Mouse (Mus musculus) kidney, adult 18-20 months (tissue): ENCODE results near the gene Bbx.

Experiments
- DNase-seq: peaks from one replicate; pipeline ENCODE4 v3.0.0; 2021

Bbx gene

DNA sequence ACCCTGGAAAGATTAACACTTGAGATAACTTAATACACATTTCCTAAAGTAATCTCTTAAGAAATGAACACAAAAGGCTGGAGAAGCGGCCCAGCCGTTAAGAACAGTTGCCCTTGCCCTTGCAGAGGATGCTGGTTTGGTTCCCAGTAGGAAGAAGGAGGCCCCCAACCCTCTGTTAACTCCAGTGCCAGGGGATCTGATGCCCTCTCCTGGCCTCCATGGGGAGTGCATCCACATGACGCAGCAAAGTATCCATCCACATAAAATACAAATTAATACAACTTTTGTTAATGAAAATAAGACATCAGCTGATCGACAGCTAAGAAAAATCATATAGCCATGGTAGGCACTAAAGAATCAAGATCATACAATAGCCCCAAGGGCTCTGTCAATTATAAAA, 33.6 kb downstream of the Bbx start:
- no peak for DNase-seq

DNA sequence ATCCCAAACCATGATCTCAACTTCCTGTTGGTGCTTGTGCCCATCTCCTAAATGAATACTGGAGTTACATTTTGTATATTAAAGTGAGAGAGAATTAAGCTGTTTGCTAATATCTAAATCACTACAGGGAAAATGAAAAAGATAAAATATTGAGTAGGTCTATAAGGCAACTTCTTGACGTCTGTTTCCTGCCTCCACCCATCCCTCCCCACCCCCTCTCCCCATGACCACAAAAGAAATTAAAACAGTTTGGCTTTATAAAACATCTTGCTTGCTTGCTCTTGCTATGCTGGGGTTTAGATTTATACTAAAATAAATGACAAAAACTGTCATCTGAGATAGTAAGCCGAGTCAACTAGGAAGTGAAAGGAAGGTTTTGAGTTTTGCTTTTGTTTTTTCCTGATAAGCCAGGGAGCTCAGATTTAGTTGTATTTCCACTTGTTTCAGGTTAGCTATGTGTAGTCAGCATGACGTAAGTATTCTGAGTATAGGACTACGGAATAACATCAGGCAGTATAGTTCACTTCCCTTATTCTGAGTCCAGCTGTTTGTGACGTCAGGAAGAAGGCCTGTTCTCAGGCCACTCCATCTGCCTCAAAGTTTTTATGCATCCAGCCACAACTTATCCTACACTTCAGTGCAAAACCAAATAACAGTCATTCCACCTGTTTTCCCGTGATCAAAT, 36.1 kb downstream of the Bbx start:
- no peak for DNase-seq

DNA sequence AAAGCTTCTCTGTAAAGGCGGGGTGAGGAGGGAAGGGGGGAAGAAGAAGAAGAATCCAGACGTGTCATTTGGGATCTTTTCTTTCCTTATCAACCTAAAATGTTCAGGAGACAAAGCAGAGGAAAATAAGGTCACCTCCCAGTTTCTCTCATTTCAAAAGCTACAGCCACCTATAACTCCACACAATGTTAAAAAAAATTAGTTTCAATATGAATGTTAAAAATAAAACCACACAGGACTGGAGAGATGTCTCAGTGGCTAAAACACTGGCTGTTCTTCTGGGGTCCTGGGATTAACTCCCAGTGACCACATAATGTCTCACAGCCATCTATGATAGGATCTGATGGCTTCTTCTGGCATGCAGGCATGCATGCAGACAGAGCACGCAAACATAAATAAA, 43.7 kb downstream of the Bbx start:
- DNase-seq, result no peak

DNA sequence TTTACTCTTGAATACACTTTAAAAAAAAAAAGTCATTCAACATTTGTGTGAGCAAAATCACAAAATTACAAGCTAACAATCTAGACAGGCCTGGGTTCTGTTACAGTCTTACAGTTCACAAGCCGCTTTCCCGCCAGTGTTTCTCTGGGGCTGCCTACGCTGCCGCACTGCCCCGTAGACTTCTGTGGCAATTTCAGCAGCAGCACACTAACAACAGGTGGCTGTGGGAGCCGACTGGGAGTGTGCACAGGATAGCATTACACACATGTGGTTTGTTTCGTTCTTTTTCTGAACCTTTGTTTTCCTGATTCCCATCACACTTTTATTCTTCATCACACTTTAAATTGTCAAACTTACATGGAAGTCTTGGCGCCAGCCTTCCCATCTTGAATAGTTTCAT, 48.6 kb downstream of the Bbx start:
- DNase-seq, result no peak

DNA sequence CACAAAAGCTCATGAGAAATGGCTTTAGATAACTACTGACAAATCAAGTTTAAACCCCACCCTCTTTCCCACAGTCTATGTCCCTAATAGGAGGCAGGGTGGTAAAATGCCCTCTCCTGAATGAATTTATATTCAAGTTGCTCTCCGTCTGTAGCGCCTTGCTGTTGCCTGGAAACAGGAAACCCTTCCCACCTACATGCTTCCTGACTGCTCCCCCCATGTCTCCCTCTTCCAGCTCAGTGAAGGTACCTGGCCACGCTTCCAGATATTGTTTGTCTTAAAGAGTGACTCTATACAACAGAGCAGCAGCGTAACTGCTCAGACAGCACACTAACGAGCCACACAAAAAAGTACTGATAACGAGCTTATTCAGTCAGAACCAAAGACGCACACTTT, 50.8 kb downstream of the Bbx start:
- DNase-seq, result no peak

DNA sequence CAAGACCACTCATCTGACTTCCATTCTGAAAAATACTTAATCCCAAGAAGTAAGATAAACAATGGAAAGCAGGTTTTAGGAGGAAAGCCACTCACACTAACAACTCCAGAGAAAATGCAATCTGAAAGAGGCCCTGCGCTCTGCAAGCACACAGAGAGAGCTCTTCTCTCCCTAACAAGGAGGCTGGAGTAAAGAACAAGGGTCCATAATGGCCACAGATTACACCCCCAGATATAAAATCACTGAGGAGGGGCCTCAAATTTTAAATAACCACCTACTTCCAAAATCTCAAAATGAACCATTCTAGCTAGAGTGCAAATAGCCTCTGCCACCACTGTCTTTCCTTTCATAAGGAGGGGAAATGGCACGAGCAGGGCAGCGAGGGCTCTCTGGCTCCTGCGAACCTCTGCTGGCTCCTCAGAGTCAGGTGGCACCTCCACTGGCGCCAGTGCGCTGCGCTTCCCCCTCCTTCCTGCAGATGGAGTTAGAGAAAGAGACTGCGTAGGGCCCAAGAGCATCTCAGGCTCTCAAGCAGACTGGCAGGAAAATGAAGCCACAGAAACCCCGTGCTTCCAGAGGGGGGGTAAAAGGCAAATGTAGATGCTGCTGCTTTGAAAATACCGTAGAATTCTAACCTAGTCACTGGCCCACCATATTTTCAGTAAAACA, 51.4 kb downstream of the Bbx start:
- peak; percentile 69 for DNase-seq

DNA sequence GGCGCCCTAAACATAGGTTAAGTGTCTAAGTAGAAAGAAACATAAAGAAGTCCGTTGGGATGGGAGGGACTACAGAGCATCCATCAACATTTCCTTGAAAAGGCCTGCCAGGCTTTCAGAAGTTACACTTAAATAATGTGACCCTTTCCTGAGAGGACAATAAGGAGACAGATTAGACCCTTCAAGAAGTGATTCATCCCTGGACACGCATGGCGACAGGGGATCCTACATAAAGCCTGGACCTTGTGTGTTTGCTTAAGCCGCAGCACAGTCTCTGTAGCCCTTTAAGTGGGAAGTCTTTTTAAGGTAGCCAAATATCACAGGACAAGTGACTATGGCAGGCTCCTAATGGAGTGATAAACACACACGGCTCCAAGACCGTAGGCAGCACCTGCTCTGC, 52.0 kb downstream of the Bbx start:
- DNase-seq, result no peak

DNA sequence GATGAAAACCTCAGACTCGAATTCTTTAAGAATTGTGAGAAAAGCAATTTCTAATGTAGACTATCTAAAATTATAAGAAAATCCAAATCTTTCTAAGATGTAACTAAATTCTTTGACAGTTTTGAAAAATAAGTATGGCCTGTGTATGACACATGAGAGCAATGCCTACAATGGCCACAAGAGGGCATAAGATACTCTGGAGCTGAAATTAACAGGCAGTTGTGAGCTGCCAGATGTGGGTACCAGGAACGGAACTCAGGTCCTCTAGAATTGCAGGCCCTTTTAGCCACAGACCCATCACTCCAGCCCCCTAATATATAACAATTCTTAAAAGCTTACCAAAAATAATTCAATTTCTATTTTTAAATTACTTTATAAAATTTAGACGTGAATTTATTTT, 57.6 kb downstream of the Bbx start:
- DNase-seq, result no peak

DNA sequence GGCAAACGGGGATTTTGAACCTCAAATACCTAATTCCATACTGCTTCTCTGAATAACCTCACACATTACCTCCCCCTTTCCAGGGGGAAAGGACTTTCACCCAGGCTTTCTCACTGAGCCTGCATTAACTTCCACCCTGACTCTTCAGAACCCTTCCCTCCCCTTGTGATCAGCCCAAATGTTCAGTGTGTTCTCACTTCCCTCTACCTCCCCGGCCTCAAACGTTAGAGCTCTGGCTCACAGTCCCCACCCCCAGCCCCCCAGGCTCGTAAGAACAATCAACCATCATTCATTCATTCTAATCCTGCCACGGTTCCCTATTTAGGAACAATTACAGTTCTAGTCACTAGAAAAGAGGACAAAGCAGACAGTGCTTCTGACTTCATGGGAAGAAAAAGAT, 58.5 kb downstream of the Bbx start:
- DNase-seq, result no peak

DNA sequence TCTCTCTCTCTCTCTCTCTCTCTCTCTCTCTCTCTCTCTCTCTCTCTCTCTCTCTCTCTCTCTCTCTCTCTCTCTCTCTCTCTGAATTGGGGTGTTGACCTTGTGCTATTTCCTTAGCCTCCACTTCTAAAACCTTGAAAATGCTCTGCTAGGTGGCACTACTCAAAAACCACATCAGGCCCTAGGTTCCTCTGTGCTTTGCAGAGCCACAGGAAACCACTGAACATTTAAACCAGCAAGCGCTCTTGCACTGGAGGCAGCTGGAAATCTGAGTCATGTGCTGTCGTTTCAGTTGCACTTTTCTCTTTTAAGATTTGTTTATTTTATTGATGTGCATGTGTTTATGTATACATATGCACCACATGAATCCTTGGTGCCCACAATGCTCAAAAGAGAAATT, 59.6 kb downstream of the Bbx start:
- no peak for DNase-seq

DNA sequence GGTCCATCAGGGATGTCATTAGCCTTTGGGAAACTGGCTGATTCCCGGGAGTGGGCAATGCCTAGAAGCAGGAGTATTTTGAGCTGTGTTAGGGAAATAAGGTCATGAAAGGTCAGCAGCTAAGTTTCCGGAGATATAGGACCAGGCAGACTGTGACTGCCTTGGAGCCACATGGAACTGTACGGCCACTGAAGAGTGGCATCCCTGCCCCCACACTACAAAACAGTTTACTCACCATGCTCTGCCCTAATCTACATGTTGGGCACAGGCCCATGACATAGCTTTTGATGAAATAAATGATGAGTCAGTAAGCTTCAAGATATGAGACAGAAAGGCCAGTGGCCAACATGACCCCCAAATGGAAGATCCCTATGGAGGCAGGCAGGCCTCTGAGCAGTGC, 60.7 kb downstream of the Bbx start:
- DNase-seq, result no peak

DNA sequence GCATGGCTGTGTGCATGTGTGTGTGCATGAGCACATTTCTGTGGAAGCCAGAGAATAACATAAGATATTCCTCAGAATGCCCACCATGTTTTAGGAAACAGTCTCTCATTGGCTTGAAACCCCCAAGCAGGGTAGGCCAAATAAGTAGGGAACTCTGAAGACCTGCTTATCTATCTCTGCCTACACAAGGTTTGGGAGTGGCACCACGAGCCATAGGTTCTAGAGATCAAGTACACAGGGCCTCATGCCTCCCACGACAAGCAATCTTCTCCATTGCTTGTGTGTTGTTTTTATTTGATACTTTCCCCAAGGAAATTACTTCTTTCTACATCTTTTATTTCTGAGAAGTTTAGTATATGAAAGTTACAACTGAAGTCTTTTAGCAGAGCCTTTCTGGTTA, 61.8 kb downstream of the Bbx start:
- no peak for DNase-seq

DNA sequence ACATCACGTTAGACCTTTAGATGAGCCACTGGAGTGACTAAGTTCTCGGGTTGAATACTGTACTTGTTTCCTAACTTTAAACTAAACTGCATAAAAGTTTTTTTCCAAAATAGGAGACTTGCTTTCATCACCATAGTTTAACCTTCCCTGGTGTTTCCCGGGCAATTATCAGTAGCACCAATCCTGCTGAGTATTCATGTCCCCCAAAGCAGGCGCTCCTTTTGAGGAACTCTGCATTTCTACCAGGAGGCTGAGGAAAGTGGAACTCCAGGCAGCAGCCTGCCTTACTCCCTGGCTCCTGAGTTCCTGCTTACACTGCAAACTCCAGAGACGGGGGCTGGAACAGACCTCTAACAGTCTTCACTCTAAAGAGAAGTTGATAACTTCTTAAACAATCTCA, 65.6 kb downstream of the Bbx start:
- no peak for DNase-seq

DNA sequence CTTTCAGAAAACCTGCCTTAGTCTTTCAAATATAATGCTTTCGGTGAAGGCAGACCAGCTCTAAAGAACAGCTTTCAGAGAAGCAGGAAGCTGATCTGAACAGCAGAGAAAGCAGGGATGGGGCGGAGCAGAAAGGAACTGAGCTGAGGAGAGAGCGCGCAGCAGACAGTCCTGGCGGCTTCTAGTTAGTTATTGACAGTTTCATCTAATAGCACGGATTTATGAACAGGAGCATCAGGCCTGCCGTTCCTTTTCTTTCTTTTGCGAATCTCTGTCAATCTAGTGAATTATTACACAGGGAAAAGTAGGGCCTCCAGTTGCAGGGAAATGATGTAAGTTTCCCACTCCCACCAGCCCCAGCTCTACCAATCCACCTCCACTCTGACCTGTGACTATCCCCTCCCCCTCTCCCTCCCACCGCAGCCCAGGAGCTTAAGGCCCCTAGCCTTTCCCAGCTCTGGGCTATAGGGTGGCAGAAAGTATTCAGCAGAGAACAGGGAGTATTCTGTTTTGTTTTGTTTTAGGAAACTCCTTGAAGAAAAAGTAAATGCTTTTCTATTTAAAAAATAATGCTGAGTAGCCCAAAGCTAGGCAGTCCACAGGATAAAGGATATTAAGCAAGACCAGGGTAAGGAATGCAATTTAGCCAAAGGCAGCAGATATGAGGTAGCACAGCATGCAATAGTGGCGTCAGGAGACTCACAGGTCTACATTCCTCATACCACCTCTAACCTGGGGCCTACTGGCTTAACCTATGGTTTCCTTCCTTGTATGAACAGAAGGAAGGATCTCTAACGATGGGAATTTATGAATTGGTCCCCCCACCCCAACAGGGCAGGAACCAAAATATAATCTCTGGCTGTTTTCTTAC, 67.8 kb downstream of the Bbx start:
- peak; percentile 63 for DNase-seq

DNA sequence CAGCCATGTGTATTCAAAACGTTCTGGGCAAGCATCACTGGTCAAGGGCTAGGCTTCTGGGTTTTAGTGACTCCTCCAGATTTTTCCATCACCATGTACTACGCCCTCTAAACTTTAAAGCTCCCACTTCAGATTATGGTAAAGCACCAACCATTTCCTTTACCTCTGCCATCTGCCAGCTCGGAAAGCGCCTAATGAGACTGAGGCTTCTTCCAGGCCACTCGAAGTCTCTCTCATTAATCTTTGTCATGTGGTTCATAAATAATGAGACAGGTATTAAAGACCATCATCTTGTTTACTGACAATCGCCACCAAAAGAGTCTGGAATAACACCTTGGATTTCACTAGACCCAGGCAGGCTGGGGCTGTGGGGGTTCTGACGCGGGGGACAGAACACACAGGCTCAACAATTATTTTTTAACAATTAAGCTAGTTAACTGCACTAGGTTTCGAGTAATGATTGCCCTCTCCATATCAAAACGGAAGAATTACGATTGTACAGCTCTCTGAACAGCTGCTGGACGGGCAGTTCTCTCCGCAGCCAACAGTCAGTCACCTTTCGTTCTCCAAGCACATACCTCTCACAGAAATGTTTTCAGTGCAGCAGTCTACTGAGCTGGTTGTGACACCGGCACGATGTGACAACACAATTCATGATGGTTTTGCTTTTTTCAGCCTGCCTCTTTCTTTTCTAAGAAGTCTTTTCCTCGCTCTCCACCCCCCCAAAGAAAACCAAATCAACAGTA, 68.6 kb downstream of the Bbx start:
- DNase-seq, result peak; percentile 29

DNA sequence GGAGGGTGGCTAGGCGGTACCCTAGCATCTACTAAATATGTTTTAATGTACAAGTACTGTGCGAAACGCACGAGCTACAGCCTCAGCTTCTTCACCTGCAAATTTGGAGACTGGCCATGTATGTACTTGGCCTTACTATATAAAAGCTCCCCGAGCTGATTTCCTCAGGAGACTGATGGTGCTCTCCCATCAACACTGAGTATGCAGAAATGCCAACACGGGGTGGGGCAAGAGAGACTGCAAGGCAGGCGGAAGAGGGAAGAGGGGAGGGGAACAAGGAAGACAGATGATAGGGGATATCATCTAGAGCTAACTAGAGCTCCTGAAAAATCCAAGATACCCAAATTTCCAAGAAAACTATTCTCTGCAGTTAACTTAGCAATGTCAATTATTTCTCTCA, 71.6 kb downstream of the Bbx start:
- no peak for DNase-seq

DNA sequence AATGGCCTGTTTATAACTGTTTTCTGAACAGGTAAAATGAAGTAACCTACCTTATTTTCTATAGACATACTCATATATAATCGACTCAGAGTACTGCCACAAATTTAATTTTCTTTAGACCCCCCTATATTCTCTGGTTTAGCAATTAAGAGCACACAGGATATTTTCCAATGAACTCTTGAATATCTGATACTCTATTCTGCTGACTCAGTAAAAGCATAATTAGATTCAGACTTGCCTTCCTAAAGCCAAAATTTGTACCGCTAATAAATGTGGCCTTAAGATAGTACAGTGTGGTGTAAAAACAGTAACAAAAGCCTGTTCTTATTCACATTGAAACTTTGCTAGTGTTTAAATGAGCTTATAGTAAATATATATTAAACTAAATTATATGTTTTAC, 102.5 kb downstream of the Bbx start:
- no peak for DNase-seq

DNA sequence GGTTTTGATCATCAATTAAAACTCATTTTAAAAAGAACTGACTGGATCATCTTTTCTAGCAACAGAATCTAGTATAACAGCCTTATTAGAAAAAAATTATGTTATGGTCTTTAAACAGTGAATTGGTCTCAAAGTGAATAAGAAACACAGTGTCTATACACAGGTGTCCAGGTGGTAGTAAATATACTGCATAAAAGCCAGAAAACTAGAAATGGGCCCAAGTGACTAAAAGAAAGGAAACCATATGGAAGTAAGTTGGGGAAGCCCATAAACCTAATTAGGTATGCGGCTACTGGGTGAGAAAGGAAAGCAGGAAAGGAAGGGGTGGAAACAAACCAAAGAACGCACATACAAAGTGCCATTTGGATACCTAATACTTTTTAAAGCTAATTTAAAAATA, 107.4 kb downstream of the Bbx start:
- no peak for DNase-seq

DNA sequence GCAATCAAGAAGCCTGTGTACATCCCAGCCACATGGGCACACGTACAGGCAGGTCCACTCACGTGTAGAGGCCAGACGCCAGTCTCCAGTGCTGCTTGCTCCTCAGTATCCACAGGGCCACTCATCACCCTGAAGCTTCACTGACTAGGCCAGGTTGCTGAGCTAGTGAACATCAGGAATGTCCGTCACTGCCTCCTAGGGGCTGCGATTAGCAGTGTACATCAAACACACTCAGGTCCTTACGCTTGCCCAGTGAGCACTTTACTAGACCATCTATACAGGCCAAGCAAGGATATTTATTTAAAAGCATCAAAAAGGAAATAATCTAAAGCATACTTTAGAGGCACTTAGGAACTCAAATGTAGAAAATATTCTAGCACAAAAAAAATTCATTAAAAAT, 107.9 kb downstream of the Bbx start:
- DNase-seq, result no peak

DNA sequence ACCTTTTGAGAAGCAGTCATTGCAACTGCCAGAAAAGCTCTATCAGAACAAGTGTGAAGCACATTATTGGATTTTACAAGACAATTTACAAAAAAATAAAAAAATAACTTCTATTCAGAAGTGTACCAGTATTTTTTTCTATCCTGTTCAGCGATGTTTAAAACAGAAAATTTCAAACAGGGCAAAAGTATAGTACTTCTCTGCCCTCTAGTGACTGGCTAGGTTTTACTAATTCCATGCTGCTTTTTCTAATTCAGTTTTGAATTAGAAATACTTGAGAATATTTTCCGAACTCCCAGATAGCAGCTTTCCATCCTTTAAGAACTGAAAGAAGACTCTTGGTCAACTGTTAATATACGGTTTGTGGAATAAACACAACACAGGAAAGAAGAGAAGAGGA, 110.8 kb downstream of the Bbx start:
- no peak for DNase-seq

DNA sequence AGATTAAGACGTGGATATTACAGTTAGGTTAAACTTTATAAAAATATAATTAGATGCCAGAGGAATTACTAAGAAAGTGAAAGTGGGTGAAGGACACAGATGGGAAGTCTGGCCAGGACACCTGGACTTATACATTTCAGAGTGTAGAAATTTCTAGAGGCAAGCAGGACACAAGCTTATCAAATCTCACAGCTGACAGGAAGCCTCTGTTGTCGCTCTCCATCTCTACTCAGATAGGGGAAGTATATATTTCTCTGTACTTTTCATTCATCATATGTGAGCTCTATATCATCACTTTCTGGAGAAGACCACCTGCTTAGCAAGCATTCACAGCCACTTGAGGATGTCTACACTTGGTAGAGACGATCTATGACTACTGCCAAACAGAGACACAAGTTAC, 113.9 kb downstream of the Bbx start:
- no peak for DNase-seq

DNA sequence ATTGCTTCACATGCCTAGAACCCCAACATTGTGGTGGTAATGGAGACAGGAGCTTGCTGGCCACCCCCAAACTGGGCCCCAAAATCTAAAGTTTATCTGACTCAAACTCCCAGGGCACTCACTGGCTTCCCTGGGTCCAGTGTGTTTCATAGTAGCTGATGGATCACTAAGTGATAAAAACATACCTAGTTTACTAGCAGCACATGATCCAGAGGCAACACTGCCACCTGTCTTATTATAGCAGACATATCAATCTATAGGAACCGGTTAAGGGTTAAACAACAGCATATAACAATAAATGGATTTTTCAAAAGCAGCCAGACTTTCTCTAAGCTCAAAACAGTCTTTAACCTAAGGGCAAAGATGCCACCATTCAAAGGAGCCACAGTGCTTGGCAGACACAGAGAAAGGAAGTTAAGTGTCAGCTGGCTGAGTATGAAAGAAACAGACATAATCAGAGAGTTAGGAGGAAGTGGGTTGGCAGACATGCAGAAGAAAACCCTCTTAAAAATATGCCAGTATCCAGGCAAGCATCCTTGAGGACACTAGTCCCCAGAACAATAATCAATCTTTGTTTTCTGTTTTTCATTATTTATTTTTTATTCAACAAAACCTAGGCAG, 116.7 kb downstream of the Bbx start:
- no peak for DNase-seq

DNA sequence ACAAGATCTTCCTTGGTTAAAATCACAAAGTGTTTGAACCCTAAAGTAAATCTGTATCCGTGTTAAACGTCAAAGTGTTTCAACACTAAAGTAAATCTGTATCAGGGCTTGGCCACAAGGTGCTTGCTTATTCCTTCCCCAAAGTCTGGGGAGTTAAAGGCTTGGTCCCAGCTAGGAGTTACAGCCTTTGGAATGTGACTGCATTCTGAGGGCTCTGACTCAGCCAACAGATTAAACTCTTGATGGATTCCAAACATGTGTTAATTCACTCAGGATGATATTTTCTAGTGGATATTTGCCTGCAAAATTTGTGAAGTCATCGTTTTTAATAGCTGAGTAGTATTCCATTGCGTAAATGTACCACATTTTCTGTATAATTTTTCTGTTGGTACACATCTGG, 120.6 kb downstream of the Bbx start:
- DNase-seq, result no peak
